Mouse (Mus musculus) lung, adult 2 months (tissue): ENCODE results near the gene Gna15.

Source experiments
- CTCF ChIP-seq: fragments of 200-500 bp; IDR thresholded peaks from 2 replicates; pipeline ENCODE4 v1.5.1; 2011; ENCODE audit warnings: mild to moderate bottlenecking, low read length, control low read depth; ENCODE audit not compliant: insufficient read depth
- POLR2A ChIP-seq: fragments of 200-500 bp; IDR thresholded peaks from 2 replicates; pipeline ENCODE4 v1.6.1; 2011; ENCODE audit warnings: low read depth, mild to moderate bottlenecking, control low read depth, low read length, borderline replicate concordance; ENCODE audit errors: extremely low read depth

DNA sequence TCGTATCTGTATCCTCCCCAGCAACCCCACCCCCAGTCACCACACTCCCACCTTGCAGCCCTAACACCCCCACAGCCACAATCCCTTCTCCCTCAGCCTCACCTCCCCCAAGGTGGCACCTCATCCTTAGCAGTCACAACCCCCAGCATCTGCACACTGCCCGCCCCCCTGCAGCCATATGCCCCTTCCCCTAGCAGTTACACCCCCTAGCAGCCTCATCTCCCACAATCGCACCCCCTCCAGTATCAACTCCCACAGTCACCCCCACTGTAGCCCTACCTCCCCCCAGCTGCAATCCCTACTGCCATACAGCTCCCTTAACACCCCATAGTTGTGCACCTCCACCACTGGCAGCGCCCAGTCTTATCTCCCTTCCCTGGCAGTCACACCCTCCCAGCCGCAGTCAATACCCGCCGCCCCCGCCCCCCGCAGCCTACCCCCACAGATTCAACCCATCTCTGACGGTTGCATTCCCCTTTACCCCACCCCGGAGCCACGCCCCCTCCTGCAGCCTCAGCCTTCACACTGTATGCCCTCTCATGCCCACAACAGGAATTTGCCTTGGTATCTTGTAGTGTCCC is 67.0 kb downstream of the Gna15 start:
- TF ChIP-seq POLR2A (no peak), CTCF (no peak)
